In genomic region chr5:147925935-147926604, GRCm38 (mm10) we compare ENCODE assay signal across 9 mouse cellular contexts. TPM values are rescaled to one million over a fixed set of nuclear protein-coding genes. Genes with fewer than 3 reads are reported as not detected.
DNase-seq lines count a peak whose midpoint lies in the region; ATAC-seq lines count a peak whose summit lies in the region.
"Had no signal": no experiment of that assay in that cellular context is flagged by ENCODE, and none has a peak within 500 bp of the region (broad histone marks: within the 10 kb centered on the region; RNA-seq: fewer than 3 reads in every experiment).

No protein-coding gene starts in this region.

- H3K4me2 ChIP-seq in heart, embryonic 12.5 days, result no peak overlapping the region
- H3K4me2 ChIP-seq in limb, embryonic 11.5 days (ENCODE audit: low read depth, severe bottlenecking), result no peak overlapping the region
- H3K4me2 ChIP-seq: neural tube, embryonic 13.5 days had no signal

- no peaks in the 10 kb centered on the region for H3K36me3 ChIP-seq in heart, embryonic 12.5 days
- H3K36me3 ChIP-seq in limb, embryonic 11.5 days (ENCODE audit: control insufficient read depth, insufficient read depth, low read length), result no peaks in the 10 kb centered on the region
- H3K36me3 ChIP-seq: neural tube, embryonic 13.5 days had no signal

- no peaks in the 10 kb centered on the region for H3K4me1 ChIP-seq in heart, embryonic 12.5 days (replicated peaks)
- no peaks in the 10 kb centered on the region for H3K4me1 ChIP-seq in limb, embryonic 11.5 days (ENCODE audit: control insufficient read depth, insufficient read depth, low read length)
- H3K4me1 ChIP-seq: neural tube, embryonic 13.5 days had no signal

- H3K9ac ChIP-seq in heart, embryonic 12.5 days, result no peak overlapping the region
- H3K9ac ChIP-seq in limb, embryonic 11.5 days (ENCODE audit: low read length), result no peak overlapping the region
- H3K9ac ChIP-seq: neural tube, embryonic 13.5 days had no signal

- H3K9me3 ChIP-seq in heart, embryonic 12.5 days (replicated peaks), result no peaks in the 10 kb centered on the region
- H3K9me3 ChIP-seq in limb, embryonic 11.5 days (ENCODE audit: control insufficient read depth, low read length), result no peaks in the 10 kb centered on the region
- H3K9me3 ChIP-seq: neural tube, embryonic 13.5 days had no signal

- no peak overlapping the region for H3K27ac ChIP-seq in heart, embryonic 12.5 days (ENCODE audit: poor library complexity, severe bottlenecking)
- H3K27ac ChIP-seq in limb, embryonic 11.5 days (replicated peaks; ENCODE audit: low read depth, low read length), result no peak overlapping the region
- H3K27ac ChIP-seq: neural tube, embryonic 13.5 days had no signal

- ATAC-seq in heart, embryonic 12.5 days (ENCODE audit: insufficient number of reproducible peaks, low FRiP score), result 0 out of 2 replicates have a peak, but pooled peaks have one; percentile 29
- ATAC-seq in limb, embryonic 11.5 days (ENCODE audit: insufficient number of reproducible peaks, low FRiP score, low TSS enrichment, low read depth), result no peak

- H3K4me3 ChIP-seq in heart, embryonic 12.5 days, result no peak overlapping the region
- no peak overlapping the region for H3K4me3 ChIP-seq in limb, embryonic 11.5 days (ENCODE audit: low read depth, low read length)
- H3K4me3 ChIP-seq: neural tube, embryonic 13.5 days had no signal

- no peak for DNase-seq in heart, adult 9 months (ENCODE audit: low spot score in 2 of 2)
- DNase-seq in B cell, adult 2 months, result peak; percentile 44 to 53
- DNase-seq in cerebellum, adult 8-10 months, result peak; percentile 19
- DNase-seq in limb, embryonic 11.5 days (ENCODE audit: low spot score), result peak; percentile 60
- peak; percentile 73 for DNase-seq in testis, postnatal 10 days (ENCODE audit: low spot score)
- DNase-seq in layer of hippocampus, adult 11-12 months (ENCODE audit: low spot score), result no peak
- no peak for DNase-seq in right cerebral cortex, postnatal 25 days

- no peaks in the 10 kb centered on the region for H3K27me3 ChIP-seq in heart, embryonic 12.5 days (replicated peaks)
- no peaks in the 10 kb centered on the region for H3K27me3 ChIP-seq in limb, embryonic 11.5 days (ENCODE audit: control insufficient read depth, insufficient read depth, low read length)
- H3K27me3 ChIP-seq: neural tube, embryonic 13.5 days had no signal

- WGBS in heart, embryonic 12.5 days, result 58% methylated on average over 15 of the region's 15 CpGs
- WGBS in limb, embryonic 11.5 days, result 71% methylated on average over 15 of the region's 15 CpGs

RNA-seq across cellular contexts. Expression of gene Mtus2, which starts 31.1 kb away (rescaled TPM):
- 103 and 104 TPM in 2 replicates for polyA plus RNA-seq in heart, embryonic 12.5 days (2016; fragmentation: Nextera tagmentation; extraction: Ambion mirVana)
- polyA plus RNA-seq in limb, embryonic 11.5 days (2014; fragmentation: Nextera tagmentation; extraction: Ambion mirVana), result 4.0 and 4.2 TPM in 2 replicates

RNA-seq across cellular contexts. Expression of gene Slc46a3, which starts 31.5 kb away (rescaled TPM):
- polyA plus RNA-seq in heart, embryonic 12.5 days (2016; fragmentation: Nextera tagmentation; extraction: Ambion mirVana), result 2.7 and 2.8 TPM in 2 replicates
- polyA plus RNA-seq in limb, embryonic 11.5 days (2014; fragmentation: Nextera tagmentation; extraction: Ambion mirVana), result 1.7 and 2.2 TPM in 2 replicates

Comparison
In these comparisons a context has a peak if more than half of its experiments do, and no peak if none do; other contexts are left out.
1. DNase-seq: peak in B cell, adult 2 months (2 of 2), cerebellum, adult 8-10 months (single experiment), limb, embryonic 11.5 days (single experiment) and testis, postnatal 10 days (single experiment); none in heart, adult 9 months (0 of 2), layer of hippocampus, adult 11-12 months (single experiment) and right cerebral cortex, postnatal 25 days (single experiment).
2. RNA of gene Mtus2, which starts 31.1 kb away (polyA plus RNA-seq): 103 to 104 TPM in heart, embryonic 12.5 days; 4.0 to 4.2 TPM in limb, embryonic 11.5 days; every median in the first group is over 10 times any median in the second.